Mouse (Mus musculus) small intestine, adult 2 months (tissue): ENCODE data around the gene Vstm5.

Experiments used
- CTCF ChIP-seq: fragments of 200-500 bp; IDR thresholded peaks from 2 replicates; pipeline ENCODE4 v1.5.1; 2012; ENCODE audit warnings: low read depth, mild to moderate bottlenecking, control low read depth, inconsistent platforms, low read length, moderate library complexity, mixed read lengths; ENCODE audit not compliant: insufficient replicate concordance, insufficient read length; ENCODE audit errors: extremely low read depth
- POLR2A ChIP-seq: fragments of 200-500 bp; IDR thresholded peaks from 2 replicates; pipeline ENCODE4 v1.6.1; 2012; ENCODE audit warnings: low read depth, mild to moderate bottlenecking, control low read depth, inconsistent platforms, low read length, moderate library complexity

DNA sequence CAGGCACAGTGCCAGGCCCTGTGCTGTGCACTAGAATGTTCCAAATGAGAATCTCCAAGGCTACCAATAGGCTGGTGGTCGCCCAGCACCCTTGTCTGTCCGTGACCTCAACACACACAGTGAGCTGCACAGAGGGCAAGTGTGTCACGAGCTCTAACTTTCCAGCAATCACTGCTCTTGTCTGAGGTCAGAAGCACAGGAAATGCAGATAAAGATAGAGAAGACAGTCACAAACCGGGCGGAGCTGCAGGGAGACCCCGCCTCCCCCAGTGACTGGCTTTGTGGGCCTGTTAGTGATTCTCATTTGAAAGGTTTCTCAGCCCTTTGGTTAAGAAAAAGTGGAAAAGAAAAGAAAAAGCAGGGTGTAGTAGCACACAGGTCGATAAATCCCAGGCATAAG lies 11.5 kb downstream of the Vstm5 start:
- TF ChIP-seq POLR2A (no peak), CTCF (no peak)
